8 mouse cellular contexts compared by ENCODE assay signal in the genomic region with DNA sequence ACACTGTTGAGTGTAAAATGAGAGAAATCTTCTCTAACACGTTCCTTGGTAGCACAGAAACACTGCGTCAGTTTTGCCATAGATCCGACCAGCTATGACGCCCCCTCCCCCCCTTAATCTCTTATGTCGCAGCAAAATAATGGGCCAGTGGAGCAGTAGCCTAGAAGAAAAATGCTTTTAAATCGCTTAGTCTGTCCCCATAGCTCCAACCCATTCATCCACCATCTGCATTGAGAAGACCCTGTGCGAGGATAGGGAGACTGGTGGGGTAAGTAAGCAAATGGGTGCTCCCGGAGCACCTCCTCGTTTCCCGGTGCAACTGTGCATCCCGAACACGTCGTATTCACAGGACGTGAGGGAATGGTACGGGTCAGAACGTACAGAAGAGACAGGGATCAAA. TPM values are rescaled to one million over a fixed set of nuclear protein-coding genes. Genes with fewer than 3 reads are reported as not detected.
A peak's percentile ranks its signal among the peaks of the same experiment; 100 is the strongest.
DNase-seq lines count a peak whose midpoint lies in the region; ATAC-seq and TF ChIP-seq lines count a peak whose summit lies in the region.

No protein-coding gene starts in this region.

- TF ChIP-seq CTCF in left cerebral cortex, adult 2 months (IDR thresholded peaks at IDR 0.05) = no peak
- no peak for TF ChIP-seq CTCF in liver, embryonic 14.5 days (IDR thresholded peaks at IDR 0.05; ENCODE audit: low read depth)

- TF ChIP-seq EP300 in liver, embryonic 14.5 days (IDR thresholded peaks at IDR 0.05; ENCODE audit: low read depth) = no peak

- peak overlapping the region; percentile 67 for H3K9ac ChIP-seq in liver, embryonic 14.5 days (replicated peaks)

- H3K4me1 ChIP-seq in forebrain, embryonic 10.5 days = peaks cover 28% of the 10 kb centered on the region
- H3K4me1 ChIP-seq in liver, embryonic 14.5 days (replicated peaks; ENCODE audit: control insufficient read depth in 2 of 2, insufficient read depth in 2 of 2, low read length in 1 of 2) = peaks cover 4 to 10% of the 10 kb centered on the region in 2 experiments; a peak in 3 of 4 replicates

- H3K27me3 ChIP-seq in forebrain, embryonic 10.5 days (ENCODE audit: poor library complexity, severe bottlenecking) = no peaks in the 10 kb centered on the region
- no peaks in the 10 kb centered on the region for H3K27me3 ChIP-seq in liver, embryonic 14.5 days (ENCODE audit: control insufficient read depth, insufficient read depth, low read length)

- H3K36me3 ChIP-seq in forebrain, embryonic 10.5 days (replicated peaks) = no peaks in the 10 kb centered on the region
- H3K36me3 ChIP-seq in liver, embryonic 14.5 days (replicated peaks; ENCODE audit: control insufficient read depth, insufficient read depth, low read depth) = no peaks in the 10 kb centered on the region

- no peak for ATAC-seq in liver, embryonic 14.5 days (ENCODE audit: insufficient read depth)
- ATAC-seq in megakaryocyte progenitor cell, adult 5-6 weeks (replicated peaks; ENCODE audit: poor library complexity) = no peak; the same call in 1 of the 2 replicates

- 1% methylated on average over 16 of the region's 16 CpGs for WGBS in forebrain, embryonic 10.5 days
- 1% methylated on average over 16 of the region's 16 CpGs for WGBS in liver, embryonic 14.5 days (ENCODE audit: insufficient replicate concordance)

- H3K27ac ChIP-seq in left cerebral cortex, adult 2 months = peak overlapping the region; percentile 99
- peak overlapping the region; percentile 90 for H3K27ac ChIP-seq in forebrain, embryonic 10.5 days
- peak overlapping the region; percentile 10 for H3K27ac ChIP-seq in liver, embryonic 14.5 days

- intact Hi-C loops in left cerebral cortex, adult 2 months (cut with DNase I) = loop anchor here (1.0 to 10.0 kb wide), 3 partner anchors 132 to 299 kb away; a partner anchor contains a TSS

- no peak for DNase-seq in left cerebral cortex, adult 2 months (ENCODE audit: extremely low spot score in 1 of 2, low spot score in 2 of 2)
- DNase-seq in left cerebral cortex, adult 9 months (ENCODE audit: low spot score in 2 of 2) = no peak
- peak; percentile 23 for DNase-seq in R1 (ENCODE audit: low read depth, low spot score)
- DNase-seq in forebrain, embryonic 10.5 days (ENCODE audit: extremely low spot score, low spot score) = no peak
- DNase-seq in liver, embryonic 14.5 days (ENCODE audit: low read depth in 3 of 3, low spot score in 3 of 3) = no peak
- no peak for DNase-seq in ovary, postnatal 10 days (ENCODE audit: low spot score)
- no peak for DNase-seq in cerebellum, postnatal 25 days

- H3K4me2 ChIP-seq in liver, embryonic 14.5 days (ENCODE audit: low read depth) = peak overlapping the region; percentile 87

- no peaks in the 10 kb centered on the region for H3K9me3 ChIP-seq in forebrain, embryonic 10.5 days
- H3K9me3 ChIP-seq in liver, embryonic 14.5 days (ENCODE audit: control insufficient read depth, low read length) = no peaks in the 10 kb centered on the region

- peak overlapping the region; percentile 83 for H3K4me3 ChIP-seq in left cerebral cortex, adult 2 months
- H3K4me3 ChIP-seq in forebrain, embryonic 10.5 days = peak overlapping the region; percentile 91
- H3K4me3 ChIP-seq in liver, embryonic 14.5 days (ENCODE audit: insufficient read depth in 1 of 2, low read depth in 2 of 2, low read length in 2 of 2) = peak overlapping the region; percentile 70 to 95

RNA-seq across cellular contexts. Expression of a gene that starts 0.4 kb away (rescaled TPM):
- total RNA-seq in left cerebral cortex, adult 2 months (2021) = 100 to 1,000 TPM; 370 to 404 TPM
- polyA plus RNA-seq in forebrain, embryonic 10.5 days (2016; fragmentation: Nextera tagmentation; extraction: Ambion mirVana) = 30.2 and 31.1 TPM in 2 replicates
- 5.7 and 7.2 TPM in 2 replicates for polyA plus RNA-seq in liver, embryonic 14.5 days (2012; rRNA removed)
- polyA plus RNA-seq in liver, embryonic 14.5 days (2014; fragmentation: Nextera tagmentation; extraction: Ambion mirVana) = 6.5 and 7.5 TPM in 2 replicates
- total RNA-seq in megakaryocyte progenitor cell, adult 5-6 weeks (2015) = 29.0 and 36.8 TPM in 2 replicates
- total RNA-seq in megakaryocyte progenitor cell, adult 5-6 weeks (2017) = 24.9 and 30.2 TPM in 2 replicates

RNA-seq across cellular contexts. Expression of a gene that starts 0.7 kb away (rescaled TPM):
- total RNA-seq in left cerebral cortex, adult 2 months (2021) = 10 to 100 TPM; 12.8 to 13.6 TPM
- polyA plus RNA-seq in forebrain, embryonic 10.5 days (2016; fragmentation: Nextera tagmentation; extraction: Ambion mirVana) = 14.0 and 14.4 TPM in 2 replicates
- 0.76 and 0.77 TPM in 2 replicates for polyA plus RNA-seq in liver, embryonic 14.5 days (2012; rRNA removed)
- polyA plus RNA-seq in liver, embryonic 14.5 days (2014; fragmentation: Nextera tagmentation; extraction: Ambion mirVana) = 3.0 and 3.6 TPM in 2 replicates
- total RNA-seq in megakaryocyte progenitor cell, adult 5-6 weeks (2015) = 5.3 and 5.9 TPM in 2 replicates
- total RNA-seq in megakaryocyte progenitor cell, adult 5-6 weeks (2017) = 2.1 and 4.0 TPM in 2 replicates

Comparison
In these comparisons a context has a peak if more than half of its experiments do, and no peak if none do; other contexts are left out.
1. H3K27ac ChIP-seq: peak in every context shown above with its lines; median percentile 99 in left cerebral cortex, adult 2 months; 90 in forebrain, embryonic 10.5 days; 10 in liver, embryonic 14.5 days.
2. RNA of a gene that starts 0.4 kb away (total RNA-seq): 370 to 404 TPM in left cerebral cortex, adult 2 months; 24.9 to 36.8 TPM in megakaryocyte progenitor cell, adult 5-6 weeks; every median in the first group is over 4 times any median in the second.
3. Peak in every context shown above with its lines, with median percentiles within 50 percentile points of each other: H3K4me3 ChIP-seq.